ENCODE assay signal across 10 mouse cellular contexts in genomic region chr19:14599851-14600251, GRCm38 (mm10). TPM values are rescaled to one million over a fixed set of nuclear protein-coding genes. Genes with fewer than 3 reads are reported as not detected.
DNase-seq lines count a peak whose midpoint lies in the region; ATAC-seq and TF ChIP-seq lines count a peak whose summit lies in the region.
"Had no signal": no experiment of that assay in that cellular context is flagged by ENCODE, and none has a peak within 500 bp of the region (broad histone marks: within the 10 kb centered on the region; RNA-seq: fewer than 3 reads in every experiment).

No protein-coding gene starts in this region.

- 53% methylated on average over 8 of the region's 8 CpGs for WGBS in heart, embryonic 15.5 days
- 42% methylated on average over 8 of the region's 8 CpGs for WGBS in midbrain, embryonic 12.5 days
- 47% methylated on average over 8 of the region's 8 CpGs for WGBS in midbrain, postnatal 0 days
- WGBS in forebrain, postnatal 0 days = 59% methylated on average over 8 of the region's 8 CpGs

- H3K36me3 ChIP-seq in heart, embryonic 15.5 days = no peaks in the 10 kb centered on the region
- H3K36me3 ChIP-seq in midbrain, embryonic 12.5 days = no peaks in the 10 kb centered on the region
- no peaks in the 10 kb centered on the region for H3K36me3 ChIP-seq in midbrain, postnatal 0 days (ENCODE audit: insufficient read depth, low read length)
- H3K36me3 ChIP-seq in forebrain, postnatal 0 days (ENCODE audit: insufficient read depth) = no peaks in the 10 kb centered on the region

- intact Hi-C loops in heart, postnatal 14 days (cut with DNase I) = loop anchor here (5.0 kb wide), 1 partner anchor 48 kb away; no protein-coding TSS in a partner anchor

- 0 out of 2 replicates have a peak overlapping the region, but pooled peaks have one; percentile 1 for H3K4me2 ChIP-seq in heart, embryonic 15.5 days
- peak overlapping the region; percentile 57; the same call in 1 of the 2 replicates for H3K4me2 ChIP-seq in midbrain, embryonic 12.5 days (replicated peaks)
- no peak overlapping the region for H3K4me2 ChIP-seq in midbrain, postnatal 0 days (ENCODE audit: low read depth, low read length, poor library complexity, severe bottlenecking)
- peak overlapping the region; percentile 8 for H3K4me2 ChIP-seq in forebrain, postnatal 0 days (ENCODE audit: low read depth)

- no peak for TF ChIP-seq CTCF in midbrain, postnatal 0 days (IDR thresholded peaks at IDR 0.05)
- TF ChIP-seq CTCF in forebrain, postnatal 0 days (IDR thresholded peaks at IDR 0.05; ENCODE audit: low read depth) = no peak

- no peak overlapping the region for H3K4me3 ChIP-seq in heart, embryonic 15.5 days
- no peak overlapping the region for H3K4me3 ChIP-seq in midbrain, embryonic 12.5 days
- no peak overlapping the region for H3K4me3 ChIP-seq in midbrain, postnatal 0 days (ENCODE audit: low read depth, low read length)
- no peak overlapping the region for H3K4me3 ChIP-seq in forebrain, postnatal 0 days (ENCODE audit: low read depth, low read length)

- no peak overlapping the region for H3K9ac ChIP-seq in heart, embryonic 15.5 days
- no peak overlapping the region for H3K9ac ChIP-seq in midbrain, embryonic 12.5 days (replicated peaks)
- no peak overlapping the region for H3K9ac ChIP-seq in midbrain, postnatal 0 days (replicated peaks; ENCODE audit: low read length, poor library complexity, severe bottlenecking)
- H3K9ac ChIP-seq in forebrain, postnatal 0 days = no peak overlapping the region

- no peaks in the 10 kb centered on the region for H3K9me3 ChIP-seq in heart, embryonic 15.5 days (replicated peaks)
- no peaks in the 10 kb centered on the region for H3K9me3 ChIP-seq in midbrain, embryonic 12.5 days
- H3K9me3 ChIP-seq in midbrain, postnatal 0 days (ENCODE audit: low read length) = no peaks in the 10 kb centered on the region
- H3K9me3 ChIP-seq in forebrain, postnatal 0 days (ENCODE audit: low read length) = no peaks in the 10 kb centered on the region

- no peak for ATAC-seq in heart, embryonic 15.5 days (replicated peaks; ENCODE audit: insufficient number of reproducible peaks, insufficient read depth, low FRiP score, low read depth)
- no peak for ATAC-seq in midbrain, embryonic 12.5 days (ENCODE audit: low FRiP score, low read depth)
- ATAC-seq in midbrain, postnatal 0 days (ENCODE audit: low FRiP score) = no peak
- ATAC-seq in forebrain, postnatal 0 days = no peak

- DNase-seq in heart, postnatal 14 days = no peak
- no peak for DNase-seq in midbrain, postnatal 0 days (ENCODE audit: low spot score)
- no peak for DNase-seq in forebrain, postnatal 0 days
- DNase-seq in yolk sac, embryonic 10.5 days (ENCODE audit: low spot score) = peak; percentile 15
- DNase-seq in spleen, postnatal 4 days (ENCODE audit: low spot score in 2 of 2) = no peak
- DNase-seq: adrenal gland, adult 8-10 months; kidney, adult 8-10 months; layer of hippocampus, postnatal 36 days had no signal

- H3K27ac ChIP-seq in heart, embryonic 15.5 days = no peak overlapping the region; the same call in 1 of the 2 replicates
- H3K27ac ChIP-seq in midbrain, embryonic 12.5 days (replicated peaks) = no peak overlapping the region
- no peak overlapping the region for H3K27ac ChIP-seq in midbrain, postnatal 0 days (ENCODE audit: low read depth, low read length)
- no peak overlapping the region for H3K27ac ChIP-seq in forebrain, postnatal 0 days (ENCODE audit: low read depth, low read length)

- H3K27me3 ChIP-seq in heart, embryonic 15.5 days = 0 out of 2 replicates have a peak, but pooled peaks cover 10% of the 10 kb centered on the region
- H3K27me3 ChIP-seq in midbrain, embryonic 12.5 days = peaks cover 39% of the 10 kb centered on the region
- H3K27me3 ChIP-seq in midbrain, postnatal 0 days (ENCODE audit: insufficient read depth, low read length) = no peaks in the 10 kb centered on the region
- no peaks in the 10 kb centered on the region for H3K27me3 ChIP-seq in forebrain, postnatal 0 days (ENCODE audit: insufficient read depth, low read length)

- peaks cover 18% of the 10 kb centered on the region for H3K4me1 ChIP-seq in heart, embryonic 15.5 days (replicated peaks)
- H3K4me1 ChIP-seq in midbrain, embryonic 12.5 days = peaks cover 13% of the 10 kb centered on the region
- H3K4me1 ChIP-seq in midbrain, postnatal 0 days (ENCODE audit: insufficient read depth, low read length) = 0 out of 2 replicates have a peak, but pooled peaks cover 3% of the 10 kb centered on the region
- H3K4me1 ChIP-seq in forebrain, postnatal 0 days (ENCODE audit: insufficient read depth) = no peaks in the 10 kb centered on the region

RNA-seq across cellular contexts. Expression of gene Tle4, which starts 2.0 kb away (rescaled TPM):
- polyA plus RNA-seq in heart, embryonic 15.5 days (2015; fragmentation: Nextera tagmentation; extraction: Ambion mirVana) = 7.3 and 8.7 TPM in 2 replicates
- total RNA-seq in heart, postnatal 14 days (2021) = 10 to 100 TPM in 1 of 2 experiments, 1 to 10 TPM in 1; 9.8 to 11.8 TPM
- polyA plus RNA-seq in midbrain, embryonic 12.5 days (2016; fragmentation: Nextera tagmentation; extraction: Ambion mirVana) = 35.1 and 40.4 TPM in 2 replicates
- total RNA-seq in midbrain, postnatal 0 days (2014; rRNA removed) = 54.6 and 69.8 TPM in 2 replicates
- 20.4 and 21.4 TPM in 2 replicates for polyA plus RNA-seq in midbrain, postnatal 0 days (2015; fragmentation: Nextera tagmentation; extraction: Ambion mirVana)
- total RNA-seq in forebrain, postnatal 0 days (2014; rRNA removed) = 70.1 and 82.7 TPM in 2 replicates
- 22.2 and 22.9 TPM in 2 replicates for polyA plus RNA-seq in forebrain, postnatal 0 days (2015; fragmentation: Nextera tagmentation; extraction: Ambion mirVana)
